Mouse (Mus musculus): ENCODE data around the gene Gm10644. TPM values are rescaled to one million over a fixed set of nuclear protein-coding genes. Genes with fewer than 3 reads are reported as not detected.

The Gm10644 gene
- total RNA-seq, 2 experiments from 2014 or later: 0.22 to 0.91 TPM

GRCm38 (mm10) chr8:83982449-83982848 lies 27.4 kb upstream of the Gm10644 start:
- no peak for DNase-seq
- intact Hi-C loops (cut with DNase I): no loop called here

GRCm38 (mm10) chr8:83981533-83981932 lies 26.5 kb upstream of the Gm10644 start:
- intact Hi-C loops (cut with DNase I): no loop called here
- DNase-seq: no peak

- intact Hi-C loops (cut with DNase I): no loop called here
- peak; percentile 79 to 87 for DNase-seq
These were observed 25.8 kb upstream of the Gm10644 start for GRCm38 (mm10) chr8:83980845-83981244.

- peak; percentile 56 to 70 for DNase-seq
- intact Hi-C loops (cut with DNase I): no loop called here
These were observed 25.2 kb upstream of the Gm10644 start for GRCm38 (mm10) chr8:83980250-83980649.

GRCm38 (mm10) chr8:83978200-83978599 lies 23.2 kb upstream of the Gm10644 start:
- intact Hi-C loops (cut with DNase I): no loop called here
- no peak for DNase-seq

GRCm38 (mm10) chr8:83977646-83978045 lies 22.6 kb upstream of the Gm10644 start:
- DNase-seq: peak in 1 of 2 experiments; percentile 23
- intact Hi-C loops (cut with DNase I): no loop called here

GRCm38 (mm10) chr8:83976779-83977350 lies 21.9 kb upstream of the Gm10644 start:
- intact Hi-C loops (cut with DNase I): no loop called here
- DNase-seq: peak in 1 of 2 experiments; percentile 15

- intact Hi-C loops (cut with DNase I): no loop called here
- DNase-seq: peak in 1 of 2 experiments; percentile 19
These were observed 21.2 kb upstream of the Gm10644 start for GRCm38 (mm10) chr8:83976101-83976630.

GRCm38 (mm10) chr8:83974521-83974920 lies 19.5 kb upstream of the Gm10644 start:
- intact Hi-C loops (cut with DNase I): loop anchor here (2.0 kb wide), 1 partner anchor 22 kb away; the partner anchor contains the start of gene Samd1
- no peak for DNase-seq

- intact Hi-C loops (cut with DNase I): loop anchor here (2.0 kb wide), 1 partner anchor 23 kb away; the partner anchor contains the start of gene Samd1
- DNase-seq: no peak
These were observed 18.4 kb upstream of the Gm10644 start for GRCm38 (mm10) chr8:83973161-83974031.

- DNase-seq: peak; percentile 97 to 98
- intact Hi-C loops (cut with DNase I): no loop called here
These were observed 17.4 kb upstream of the Gm10644 start, which contains the start of gene Prkaca for GRCm38 (mm10) chr8:83972150-83973120. TSS of gene Prkaca (plus strand) at chr8:83972993.

- intact Hi-C loops (cut with DNase I): no loop called here
- DNase-seq: no peak
These were observed 16.7 kb upstream of the Gm10644 start for GRCm38 (mm10) chr8:83971661-83972060.

- DNase-seq: no peak
- intact Hi-C loops (cut with DNase I): no loop called here
These were observed 16.1 kb upstream of the Gm10644 start for GRCm38 (mm10) chr8:83971121-83971520.

- intact Hi-C loops (cut with DNase I): no loop called here
- no peak for DNase-seq
These were observed 12.7 kb upstream of the Gm10644 start for GRCm38 (mm10) chr8:83967701-83968100.

GRCm38 (mm10) chr8:83964015-83964765 lies 9.2 kb upstream of the Gm10644 start:
- peak; percentile 45 to 69 for DNase-seq
- intact Hi-C loops (cut with DNase I): no loop called here

- intact Hi-C loops (cut with DNase I): loop anchor here (5.0 kb wide), 1 partner anchor 59 kb away; no protein-coding TSS in a partner anchor
- DNase-seq: no peak
These were observed 1.8 kb upstream of the Gm10644 start for GRCm38 (mm10) chr8:83956789-83957188.

GRCm38 (mm10) chr8:83955958-83956218 lies 883 bp upstream of the Gm10644 start:
- no peak for DNase-seq
- intact Hi-C loops (cut with DNase I): loop anchor here (2.0 to 5.0 kb wide), 3 partner anchors 59 to 293 kb away; no protein-coding TSS in a partner anchor

- no peak for DNase-seq
- intact Hi-C loops (cut with DNase I): loop anchor here (2.0 to 5.0 kb wide), 4 partner anchors 57 to 292 kb away; no protein-coding TSS in a partner anchor
These were observed 278 bp downstream of the Gm10644 start for GRCm38 (mm10) chr8:83954749-83955105.

GRCm38 (mm10) chr8:83945540-83945939 lies 9.5 kb downstream of the Gm10644 start:
- intact Hi-C loops (cut with DNase I): no loop called here

GRCm38 (mm10) chr8:83942446-83942845 lies 12.6 kb downstream of the Gm10644 start:
- DNase-seq: no peak
- intact Hi-C loops (cut with DNase I): no loop called here

More at GRCm38 (mm10) chr8:83945540-83945939, 9.5 kb downstream of the Gm10644 start:
- no peak for DNase-seq
